Mouse (Mus musculus) C2C12 (cell line): ENCODE data around the gene Cyth2.

ENCODE experiments used
- CEBPB ChIP-seq: IDR thresholded peaks from one replicate; pipeline ENCODE4 v1.6.1; 2011; ENCODE audit warnings: low read depth, mild to moderate bottlenecking, control low read depth, moderate library complexity
- CTCF ChIP-seq: IDR thresholded peaks from one replicate; pipeline ENCODE4 v1.5.1; 2011; ENCODE audit not compliant: control insufficient read depth, insufficient read depth, insufficient read length
- MAX ChIP-seq: IDR thresholded peaks from one replicate; pipeline ENCODE4 v1.6.1; 2011; ENCODE audit warnings: mild to moderate bottlenecking, control low read depth
- MYOD1 ChIP-seq: IDR thresholded peaks from one replicate; pipeline ENCODE4 v1.6.1; 2011; ENCODE audit warnings: low read depth; ENCODE audit not compliant: control insufficient read depth, insufficient read length
- MYOG ChIP-seq: IDR thresholded peaks from one replicate; pipeline ENCODE4 v1.6.1; 2011; ENCODE audit not compliant: control insufficient read depth, insufficient read length; ENCODE audit errors: extremely low read depth
- USF1 ChIP-seq: IDR thresholded peaks from one replicate; pipeline ENCODE4 v1.6.1; 2011; ENCODE audit warnings: low read depth, mild to moderate bottlenecking, control low read depth, moderate library complexity

GRCm38 (mm10) chr7:45802551-45802950 is 11.8 kb downstream of the Cyth2 start:
- TF ChIP-seq CTCF (no peak), USF1 (no peak), MAX (no peak), CEBPB (no peak), MYOD1 (peak; percentile 18), MYOG (no peak)
